Mouse (Mus musculus): Measurements from ENCODE around the gene Aars2.

Gene Aars2

GRCm38 (mm10) chr17:45544001-45544872 lies 37.6 kb downstream of the Aars2 start:
- DNase-seq, result no peak

- no peak for DNase-seq
These were observed 38.2 kb downstream of the Aars2 start for GRCm38 (mm10) chr17:45544873-45545277.

GRCm38 (mm10) chr17:45545278-45545961 lies 38.8 kb downstream of the Aars2 start:
- DNase-seq, result no peak

- DNase-seq, result no peak
These were observed 40.3 kb downstream of the Aars2 start for GRCm38 (mm10) chr17:45546941-45547340.

- no peak for DNase-seq
These were observed 41.0 kb downstream of the Aars2 start for GRCm38 (mm10) chr17:45547461-45548190.

GRCm38 (mm10) chr17:45548541-45549512 lies 42.2 kb downstream of the Aars2 start:
- no peak for DNase-seq

GRCm38 (mm10) chr17:45549617-45550181 lies 43.1 kb downstream of the Aars2 start, which contains the start of gene Tmem151b:
TSS of gene Tmem151b (minus strand) at chr17:45549677.
- DNase-seq, result peak in 1 of 2 experiments; percentile 52

- no peak for DNase-seq
These were observed 43.6 kb downstream of the Aars2 start for GRCm38 (mm10) chr17:45550253-45550652.

- DNase-seq, result no peak
These were observed 44.7 kb downstream of the Aars2 start for GRCm38 (mm10) chr17:45551249-45551796.

GRCm38 (mm10) chr17:45551816-45552451 lies 45.3 kb downstream of the Aars2 start:
- DNase-seq, result peak; percentile 79 to 88

GRCm38 (mm10) chr17:45553065-45553464 lies 46.4 kb downstream of the Aars2 start:
- DNase-seq, result no peak

- DNase-seq, result no peak
These were observed 47.8 kb downstream of the Aars2 start for GRCm38 (mm10) chr17:45554420-45554819.

GRCm38 (mm10) chr17:45555452-45556106 lies 48.9 kb downstream of the Aars2 start, which contains the start of gene Nfkbie:
TSS of gene Nfkbie (plus strand) at chr17:45555703.
- peak; percentile 97 to 99 for DNase-seq

GRCm38 (mm10) chr17:45556107-45556489 lies 49.5 kb downstream of the Aars2 start:
- no peak for DNase-seq

- DNase-seq, result no peak
These were observed 50.0 kb downstream of the Aars2 start for GRCm38 (mm10) chr17:45556514-45557245.

GRCm38 (mm10) chr17:45557246-45557824 lies 50.7 kb downstream of the Aars2 start:
- no peak for DNase-seq

- no peak for DNase-seq
These were observed 51.6 kb downstream of the Aars2 start for GRCm38 (mm10) chr17:45557998-45558862.
